Mouse (Mus musculus) CD4-positive, CD25-positive, alpha-beta regulatory T cell, adult 4 months (primary cell): ENCODE measurements at regions not wholly inside any gene's neighbourhood (a gene's known extent, or its start where the extent isn't known, plus 50 kb on each side); places are given as distances from the start of the nearest gene placed in this dataset.

Experiments used
- ATAC-seq: one replicate; pipeline ENCODE4 v1.8.0; 2017

DNA sequence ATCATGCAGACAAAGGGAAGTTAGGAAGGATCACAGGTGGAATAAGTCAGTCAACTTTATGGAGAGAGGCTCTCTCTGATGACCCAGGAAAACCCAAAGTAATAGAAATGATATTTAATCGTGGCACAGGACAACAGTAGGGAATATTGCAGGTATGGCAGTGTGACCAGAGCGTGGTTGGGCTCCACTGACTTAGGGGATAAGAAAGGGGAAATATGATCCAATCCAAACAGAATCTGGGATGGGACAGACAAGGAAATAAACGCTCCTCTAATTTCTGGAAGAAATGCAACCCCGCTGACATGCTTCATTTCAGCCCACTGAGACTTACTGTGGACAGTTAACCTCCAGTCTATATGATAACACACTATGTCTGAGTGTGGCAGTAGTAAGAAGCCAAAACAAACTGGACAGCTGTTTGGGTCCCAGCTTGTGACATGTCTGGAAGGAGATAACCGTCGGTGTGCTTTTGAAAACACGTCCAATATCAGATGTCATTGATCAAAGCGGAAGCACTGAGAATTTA, 400.0 kb downstream of the Rps24 start:
- ATAC-seq = no peak

DNA sequence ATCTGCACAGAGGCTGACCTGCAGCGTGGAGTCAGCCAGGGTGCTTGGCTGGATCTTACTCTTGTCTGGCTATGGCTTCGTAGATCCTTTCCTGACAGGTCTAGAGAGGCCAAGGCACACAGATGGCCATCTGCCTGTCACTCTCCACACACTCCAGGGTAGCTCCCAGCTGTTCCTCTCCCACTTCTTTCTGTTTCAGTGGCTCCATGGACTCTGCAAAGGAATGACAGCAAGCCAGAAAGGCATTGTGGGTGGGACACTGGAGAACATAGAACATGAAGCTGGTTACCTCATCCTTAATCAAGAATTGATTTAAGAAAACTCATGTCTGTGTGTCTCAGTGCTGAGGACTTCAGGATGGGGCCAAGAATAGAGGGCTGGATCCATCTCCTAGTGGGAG, 403.9 kb downstream of the Rps24 start:
- ATAC-seq = no peak

DNA sequence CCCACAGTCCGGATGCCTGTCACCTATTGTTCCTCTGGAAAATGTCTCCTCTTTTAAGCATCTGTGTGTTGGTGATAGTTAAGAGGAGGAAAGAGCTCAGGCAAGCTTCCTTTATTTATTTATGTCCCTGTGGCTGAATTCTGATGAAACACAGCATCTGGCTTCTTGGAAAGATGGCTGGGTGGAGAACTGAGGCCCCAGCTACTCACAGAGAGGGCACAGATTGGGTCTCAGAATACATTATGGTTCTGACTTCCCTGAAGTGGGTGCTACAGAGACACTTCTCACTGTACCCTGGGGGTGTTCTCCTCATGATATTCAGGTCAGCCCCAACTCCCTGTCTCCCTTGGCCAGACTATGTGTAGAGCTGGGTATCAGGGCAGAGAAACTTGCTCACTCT, 408.3 kb downstream of the Rps24 start:
- ATAC-seq = no peak

DNA sequence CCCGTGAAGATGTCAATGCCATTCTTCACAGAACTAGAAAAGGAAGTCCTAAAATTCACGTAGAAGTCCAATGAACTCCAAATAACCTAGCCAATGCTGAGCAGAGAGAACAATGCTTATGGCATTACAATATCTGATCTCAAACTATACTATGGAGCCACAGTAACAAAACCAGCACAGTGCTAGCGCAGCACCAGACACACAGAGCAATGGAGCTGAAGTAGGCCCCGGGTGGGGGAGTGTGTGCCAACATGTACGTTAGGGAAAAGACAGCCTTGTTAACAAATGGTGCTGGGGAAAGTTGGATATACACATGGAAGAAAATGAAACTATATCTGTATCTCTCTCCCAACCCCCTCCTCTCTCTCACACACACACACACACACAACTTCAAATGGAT, 409.8 kb downstream of the Rps24 start:
- no peak for ATAC-seq

DNA sequence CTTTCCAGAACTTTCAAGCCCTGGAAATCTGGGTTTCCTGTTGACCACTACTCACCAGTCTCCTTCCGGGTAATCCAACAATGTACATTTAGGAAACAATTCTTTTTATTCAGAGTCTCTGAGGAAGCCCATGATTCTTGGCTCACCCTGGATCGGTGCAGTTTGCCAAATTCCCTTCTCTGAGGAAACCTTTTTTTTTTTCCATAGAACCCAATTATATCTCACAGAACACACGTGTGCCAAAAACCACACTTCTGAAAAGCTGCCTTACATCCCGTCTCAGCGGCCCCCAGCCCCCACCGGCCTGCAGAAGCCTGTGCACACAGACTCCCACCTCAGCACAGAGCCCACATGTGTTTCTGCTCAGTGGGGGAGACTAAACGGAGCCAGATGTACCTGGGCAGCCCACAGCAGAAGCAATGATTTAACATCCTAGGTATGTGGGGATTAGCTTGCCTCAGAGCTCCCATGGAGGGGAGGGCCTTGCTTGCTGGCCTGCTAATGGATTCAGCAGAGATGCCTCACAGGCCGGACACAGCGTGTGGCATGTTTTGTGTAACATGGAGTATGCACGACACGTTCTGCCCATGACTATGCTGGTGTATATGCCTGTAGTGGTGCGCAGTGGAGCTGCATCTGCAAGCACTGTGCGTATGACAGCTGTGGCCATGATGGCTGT, 413.7 kb downstream of the Rps24 start:
- ATAC-seq = no peak

DNA sequence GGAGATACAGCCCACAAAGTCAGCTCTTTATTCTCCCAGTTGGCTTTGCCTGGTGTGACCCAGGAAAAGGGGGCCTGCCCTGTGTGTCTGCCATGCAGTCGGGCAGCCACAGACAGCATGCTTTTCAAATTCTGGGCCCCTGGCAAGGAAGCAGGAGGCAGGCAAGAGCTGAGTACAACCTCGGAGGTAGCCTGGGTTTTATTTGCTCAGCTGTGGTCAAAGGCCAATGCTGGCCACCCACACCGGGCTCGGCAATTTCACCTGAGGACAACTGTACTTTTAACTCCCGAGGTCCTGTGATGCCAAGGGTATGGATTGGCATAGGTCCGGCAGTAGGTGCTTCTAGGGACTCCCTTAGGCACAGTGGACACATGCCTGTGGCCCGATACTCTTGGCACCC, 414.8 kb downstream of the Rps24 start:
- ATAC-seq = no peak

DNA sequence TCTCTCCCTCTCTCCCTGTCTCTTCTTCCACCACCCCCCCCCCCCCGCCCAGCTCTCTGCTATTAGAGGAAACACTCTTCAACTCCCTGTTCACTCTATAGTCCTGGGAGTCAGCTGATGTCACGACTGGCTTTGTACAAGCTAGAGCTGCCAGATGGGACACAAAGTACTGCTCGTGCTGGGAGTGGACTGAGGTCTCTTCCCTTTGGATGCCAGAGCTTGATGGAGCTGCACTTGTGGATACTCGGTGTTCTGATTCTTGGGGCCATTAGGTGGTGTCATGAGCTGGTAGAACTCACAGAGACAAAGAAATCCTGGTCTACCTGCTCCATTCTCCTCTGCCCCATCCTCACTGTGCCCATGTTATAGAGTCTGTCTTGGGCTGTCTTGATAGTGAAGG, 415.9 kb downstream of the Rps24 start:
- ATAC-seq = no peak

DNA sequence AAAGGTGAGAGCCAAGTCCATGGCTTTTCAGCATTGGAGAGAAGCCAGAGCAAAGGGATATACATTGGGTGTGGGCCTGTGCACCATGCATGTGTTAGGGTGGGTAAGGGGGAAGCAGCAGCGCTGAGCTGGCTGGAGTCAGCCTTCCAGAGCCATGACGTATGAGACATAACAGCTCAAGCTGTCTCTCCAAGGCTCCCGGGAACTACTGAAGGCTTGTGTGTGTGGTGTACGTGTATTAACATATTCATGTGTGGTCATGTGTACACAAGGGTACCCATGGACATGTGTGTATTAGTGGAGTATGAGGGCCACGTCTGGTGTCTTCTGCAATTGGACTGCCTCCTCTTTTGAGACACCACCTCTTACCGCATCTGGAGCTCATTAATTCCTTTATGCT, 417.8 kb downstream of the Rps24 start:
- no peak for ATAC-seq

DNA sequence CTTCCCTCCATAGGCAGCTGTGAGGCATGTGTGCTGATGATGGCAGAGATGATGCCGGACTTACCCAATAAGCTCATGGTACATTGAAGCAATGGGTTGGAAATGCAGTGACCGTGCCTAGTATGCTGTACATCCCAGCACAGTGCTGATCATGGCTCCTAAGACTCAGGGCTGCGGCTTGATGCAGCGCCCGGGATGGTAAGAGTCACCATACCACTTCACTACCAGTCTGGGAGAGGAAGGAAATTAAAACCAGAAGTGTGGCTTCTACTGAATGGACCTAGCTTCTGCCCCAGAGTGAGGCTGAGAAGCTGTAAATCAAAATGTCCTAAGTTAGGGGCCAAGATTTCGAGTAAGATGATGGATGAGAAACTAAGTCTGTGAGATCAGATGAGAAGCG, 420.0 kb downstream of the Rps24 start:
- no peak for ATAC-seq

DNA sequence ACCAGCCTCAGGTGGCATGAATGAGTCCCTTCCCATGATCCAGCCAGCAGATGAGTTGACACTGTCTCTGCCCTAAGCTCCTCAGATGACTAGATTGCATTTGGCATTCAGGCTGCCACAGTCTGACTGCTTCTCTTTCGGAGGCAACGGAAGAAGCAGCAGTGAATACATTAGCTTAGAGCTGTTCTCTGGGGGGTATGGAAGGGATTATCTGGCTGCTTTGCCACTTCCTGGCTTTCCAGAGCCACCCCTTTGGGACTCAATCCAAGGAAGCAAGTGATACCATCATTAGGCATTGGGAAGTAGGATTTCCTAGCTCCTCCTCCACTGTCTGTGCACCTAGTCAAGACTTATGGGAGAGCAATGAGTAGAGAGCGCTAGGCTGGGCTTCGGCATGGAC, 421.5 kb downstream of the Rps24 start:
- no peak for ATAC-seq

DNA sequence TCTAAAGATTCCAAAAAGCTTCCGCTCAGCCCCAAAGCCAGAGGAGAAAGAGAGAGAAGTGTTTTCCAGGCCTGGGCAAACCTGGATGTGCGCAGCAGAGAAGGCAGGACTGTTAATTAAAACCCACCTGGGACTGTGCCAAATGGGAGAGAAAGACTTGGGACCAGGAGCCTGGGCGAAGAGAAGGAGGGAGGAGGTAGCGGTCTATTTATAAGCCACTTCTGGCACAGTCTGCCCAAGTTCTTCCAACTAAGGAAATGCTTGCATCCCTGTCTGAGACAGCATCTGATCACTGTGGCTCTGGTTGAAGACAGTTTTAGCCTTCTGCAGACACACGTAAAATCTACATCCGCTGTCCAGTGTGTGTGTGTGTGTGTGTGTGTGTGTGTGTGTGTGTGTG, 424.7 kb downstream of the Rps24 start:
- no peak for ATAC-seq

DNA sequence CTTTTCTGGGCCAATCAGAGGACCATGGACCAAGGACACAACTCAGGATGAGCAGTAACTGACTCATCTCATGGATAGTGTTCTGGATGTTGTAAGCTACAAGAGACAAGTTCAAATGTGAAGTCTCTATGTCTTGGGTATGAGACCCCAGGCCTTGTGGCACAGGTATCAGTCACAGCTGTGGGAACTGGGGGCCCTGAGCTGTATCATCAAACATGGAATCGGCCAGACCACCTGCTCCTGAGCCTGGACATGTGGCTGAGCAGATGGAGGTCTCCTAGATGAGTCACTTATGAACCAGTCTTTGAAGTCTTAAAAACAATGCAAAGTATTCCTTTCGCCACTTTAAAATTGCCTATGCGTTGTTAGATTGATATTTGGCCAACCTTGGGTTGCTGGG, 432.1 kb downstream of the Rps24 start:
- no peak for ATAC-seq

DNA sequence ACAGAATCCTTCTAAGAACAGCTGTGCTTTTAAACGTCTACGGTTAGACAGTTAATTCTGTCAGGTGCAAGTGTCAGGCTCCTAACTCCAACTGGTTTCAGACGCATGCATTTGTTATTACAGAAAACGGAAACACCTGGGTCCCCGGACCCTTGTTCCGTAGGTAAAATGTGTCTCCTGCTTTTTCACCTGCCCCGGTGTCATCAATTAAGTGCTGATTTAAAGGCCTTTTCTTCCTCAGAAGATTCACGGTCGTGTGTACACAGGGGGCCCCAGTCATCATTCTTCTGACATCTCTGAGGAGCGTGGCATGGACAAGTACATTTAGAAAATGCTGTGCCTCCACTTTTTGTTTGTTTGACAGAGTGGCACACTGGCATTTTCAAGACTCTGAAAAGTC, 435.1 kb downstream of the Rps24 start:
- ATAC-seq = no peak

DNA sequence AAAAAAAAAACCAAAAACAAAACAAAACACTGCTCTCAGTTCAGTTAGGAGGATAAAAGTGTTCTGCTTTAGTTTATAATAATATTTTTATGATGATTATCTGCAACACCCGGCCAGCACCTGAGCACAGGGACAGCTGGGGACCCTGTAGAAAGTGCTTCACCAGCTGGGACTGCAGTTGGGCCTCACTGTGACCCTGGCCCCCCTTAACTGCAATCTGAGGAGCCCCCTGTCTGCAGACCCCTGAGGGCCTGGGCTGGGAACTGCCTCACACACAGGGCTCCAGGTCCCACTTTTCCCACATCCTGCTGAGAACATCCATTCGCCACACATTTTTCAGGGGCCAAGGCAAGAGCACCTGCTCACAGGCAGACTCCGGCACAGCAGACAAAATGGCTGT, 437.6 kb downstream of the Rps24 start:
- ATAC-seq = no peak

DNA sequence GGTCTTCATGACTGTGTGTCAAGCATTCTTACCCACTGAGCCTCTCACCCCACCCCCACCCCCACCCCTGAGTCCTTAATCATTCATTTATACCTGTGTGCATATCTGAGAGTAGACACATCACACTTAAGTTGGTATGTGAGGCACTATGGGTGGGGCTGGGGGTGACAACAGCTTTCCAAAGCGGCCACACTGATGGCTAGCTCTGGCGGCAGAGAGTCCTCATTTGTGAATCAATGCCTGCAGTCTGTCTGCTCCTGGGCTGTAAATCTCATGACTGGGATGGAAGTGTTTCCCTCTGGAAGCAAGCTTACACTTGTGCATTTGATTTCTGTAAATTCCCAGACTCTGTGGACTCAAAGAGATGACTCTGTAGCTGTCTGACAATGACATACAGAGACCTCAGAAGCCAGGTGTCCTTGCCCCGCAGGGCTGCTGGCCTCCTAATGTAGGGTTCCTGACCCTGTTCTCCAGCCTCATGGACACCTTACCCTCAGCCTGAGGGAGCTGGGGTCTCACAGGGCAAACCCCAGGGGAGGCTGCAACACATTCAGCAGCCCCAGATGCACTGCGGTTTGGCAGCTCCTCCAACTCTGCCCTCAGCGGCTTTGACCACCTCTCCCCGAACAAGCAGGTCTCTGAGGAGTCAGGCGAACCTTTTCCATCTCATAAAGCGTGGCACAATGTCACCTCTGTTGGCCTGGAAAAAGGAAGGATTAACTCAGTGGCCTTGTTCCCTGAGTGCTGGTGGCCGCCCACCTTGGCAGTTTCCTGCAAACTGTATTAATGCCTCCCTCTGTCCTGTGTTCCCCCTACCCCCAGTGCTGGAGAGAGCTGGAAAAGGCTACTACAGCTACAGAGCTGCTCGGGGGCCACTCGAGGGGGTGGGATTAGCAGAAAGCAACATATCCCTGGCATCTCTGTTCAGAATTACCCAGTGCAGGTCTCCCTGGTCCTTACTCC, 439.4 kb downstream of the Rps24 start:
- ATAC-seq = no peak

DNA sequence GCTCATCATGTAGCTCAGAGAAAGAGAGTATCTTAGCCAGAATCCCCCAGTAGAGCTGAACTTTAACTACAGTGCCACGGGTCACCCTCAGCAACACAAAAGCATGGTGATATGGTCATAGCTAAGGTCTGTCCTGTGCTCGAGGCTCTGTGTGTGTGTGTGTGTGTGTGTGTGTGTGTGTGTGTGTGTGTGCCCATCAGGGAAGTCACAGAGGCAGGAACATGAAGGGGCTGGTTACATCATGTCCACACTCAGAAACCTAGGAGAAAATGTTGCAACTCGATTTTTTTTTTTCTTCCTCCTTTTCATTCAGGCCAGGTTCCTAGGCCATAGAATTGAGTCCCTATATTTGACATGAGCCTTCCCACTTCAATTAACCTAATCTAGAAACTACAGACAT, 441.8 kb downstream of the Rps24 start:
- no peak for ATAC-seq

DNA sequence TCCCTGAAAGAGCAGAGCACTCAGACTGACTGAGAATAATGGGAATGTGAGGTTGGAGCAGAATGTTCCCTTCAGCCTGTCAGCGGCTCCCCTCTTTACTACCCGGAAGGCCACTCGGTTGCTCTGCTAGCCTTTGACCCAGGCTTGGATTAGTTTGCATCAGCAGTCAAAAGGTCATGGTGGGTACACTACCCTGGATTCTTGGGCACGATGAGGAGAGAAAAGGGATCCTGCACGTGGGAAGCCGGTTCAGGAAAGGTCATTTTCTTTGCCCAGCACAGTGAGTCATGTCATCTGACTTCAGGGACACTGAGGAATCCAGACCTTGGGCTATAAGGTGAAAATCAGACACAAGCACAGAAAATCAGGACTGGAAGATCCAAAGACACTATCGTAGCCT, 443.3 kb downstream of the Rps24 start:
- ATAC-seq = no peak

DNA sequence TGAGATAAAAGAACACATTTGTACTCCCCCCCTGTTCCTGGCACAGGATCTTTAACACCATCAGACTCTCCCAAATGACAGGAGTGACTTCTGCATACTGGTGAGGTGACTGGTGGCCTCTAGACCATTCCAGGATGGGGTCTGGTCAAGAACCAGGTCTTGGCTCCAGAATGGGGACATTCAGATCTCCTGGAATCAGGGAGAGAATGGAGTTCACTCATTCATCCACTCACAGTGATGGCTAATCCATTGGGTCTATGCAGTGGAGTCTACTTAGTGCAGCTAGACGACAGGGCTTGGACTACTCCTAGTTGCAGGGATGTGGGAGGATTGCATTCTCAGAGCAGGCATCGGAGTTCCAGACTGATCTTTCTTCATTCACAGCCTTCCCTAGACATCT, 451.0 kb downstream of the Rps24 start:
- no peak for ATAC-seq

DNA sequence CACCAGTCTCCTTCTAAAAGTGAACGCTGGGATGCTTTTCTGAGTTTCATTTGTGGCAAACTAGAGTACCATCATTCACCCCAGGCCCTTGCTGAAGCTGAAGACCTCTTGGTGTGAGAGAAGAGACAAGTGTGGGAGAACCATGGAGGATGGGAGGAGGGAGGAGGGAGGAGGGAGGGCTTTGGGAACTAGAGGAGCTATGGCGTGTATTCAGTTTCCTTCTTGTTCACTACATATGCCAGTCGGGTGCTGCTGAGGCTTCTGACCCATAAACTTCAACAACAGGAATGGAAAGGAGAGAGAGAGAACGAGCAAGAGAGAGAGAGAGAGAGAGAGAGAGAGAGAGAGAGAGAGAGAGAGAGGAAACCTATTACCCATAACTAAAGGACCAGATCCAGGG, 452.1 kb downstream of the Rps24 start:
- no peak for ATAC-seq

DNA sequence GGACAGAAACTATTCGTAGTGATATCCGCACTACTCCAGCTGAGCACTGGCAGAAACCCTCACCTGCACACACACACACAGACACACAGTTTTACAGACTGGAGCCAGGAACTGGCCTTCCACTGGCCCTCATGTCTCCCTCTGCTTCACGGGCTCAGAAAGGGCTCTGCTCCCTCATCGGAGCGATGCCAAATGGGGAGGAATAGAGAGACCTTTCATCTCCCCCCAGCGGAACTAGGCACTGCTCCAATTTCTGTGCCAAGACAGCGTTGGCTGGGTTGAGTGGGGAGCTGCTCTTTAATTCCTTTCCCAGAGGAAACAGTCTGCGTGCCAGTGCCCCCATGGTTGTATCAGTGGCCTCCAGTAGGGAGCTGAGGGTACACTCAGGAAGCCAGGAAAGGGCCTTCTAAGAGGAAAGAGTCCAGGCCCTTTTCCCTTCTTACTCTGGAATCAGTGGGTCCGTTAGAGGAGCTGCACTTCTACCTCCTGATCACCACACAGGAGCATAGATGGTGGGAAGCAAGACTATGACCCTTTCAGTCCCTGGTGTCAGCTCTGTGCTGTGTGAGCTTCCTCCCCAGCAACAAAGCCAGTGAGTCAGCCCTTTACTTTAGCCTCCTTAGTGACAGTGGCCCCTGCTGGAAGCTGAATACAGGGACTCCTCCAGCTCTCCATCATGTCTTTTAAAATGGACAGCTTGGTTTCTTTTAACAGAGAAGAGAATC, 452.7 kb downstream of the Rps24 start:
- no peak for ATAC-seq

DNA sequence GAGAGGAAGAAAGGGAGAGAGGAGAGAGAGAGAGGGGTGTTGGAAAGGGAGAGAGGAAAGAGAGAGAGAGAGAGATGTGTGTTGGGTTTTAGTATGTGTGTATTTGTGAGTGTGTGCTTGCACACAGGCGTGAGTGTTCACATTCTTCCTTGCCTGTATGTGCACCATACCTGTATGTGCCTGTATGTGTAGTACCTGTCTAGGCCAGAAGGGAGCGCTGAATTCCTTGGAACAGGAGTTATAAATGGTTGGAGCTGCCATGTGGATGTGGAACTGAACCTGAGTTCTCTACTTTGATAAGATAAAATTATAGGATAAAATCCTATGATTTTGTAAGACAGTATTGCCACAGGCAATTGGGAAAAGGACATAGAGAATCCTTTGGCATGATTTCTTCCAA, 458.8 kb downstream of the Rps24 start:
- ATAC-seq = no peak

DNA sequence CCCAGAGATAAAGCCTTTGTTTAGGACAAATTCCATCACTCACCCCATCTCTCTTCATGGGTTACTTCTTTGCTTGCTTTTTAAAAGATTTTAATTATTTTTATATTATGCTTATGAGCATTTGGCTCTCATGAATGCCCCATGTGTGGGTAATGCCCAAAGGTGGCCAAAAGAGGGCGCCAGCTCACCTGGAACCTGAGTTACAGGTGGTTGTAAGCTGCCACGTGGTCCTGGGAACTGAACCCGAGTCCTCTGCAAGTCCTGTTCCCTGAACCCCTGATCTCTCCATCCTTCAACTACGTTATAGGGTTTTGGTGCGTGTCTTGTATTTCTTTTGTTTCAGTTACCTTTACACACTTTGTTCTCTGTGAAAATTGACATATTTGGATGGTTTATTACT, 460.2 kb downstream of the Rps24 start:
- ATAC-seq = no peak

DNA sequence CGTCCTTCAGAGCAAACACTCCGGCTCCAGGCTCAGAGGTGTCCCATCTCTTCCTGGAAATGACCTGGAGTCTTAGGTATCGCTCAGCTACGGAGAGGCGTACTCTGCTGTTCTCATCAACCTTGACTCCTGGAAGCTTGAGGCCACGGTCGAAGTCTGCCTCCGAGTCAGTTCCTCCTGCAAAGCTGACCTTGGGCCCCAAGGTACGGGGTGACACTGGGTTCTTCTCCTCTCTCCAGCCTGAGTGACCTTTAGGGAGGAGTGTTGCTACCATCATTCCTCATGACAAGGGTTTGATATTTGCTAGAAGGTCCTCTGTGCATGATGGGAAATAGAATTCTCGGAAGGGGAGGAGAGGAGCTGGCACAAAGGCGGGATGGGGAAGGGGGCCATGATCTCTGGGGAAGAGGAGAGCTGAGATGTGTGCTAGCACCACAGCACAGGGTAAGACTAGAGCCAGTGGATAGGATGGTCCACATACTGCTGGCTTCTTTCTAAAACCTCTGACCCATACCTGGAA, 469.0 kb downstream of the Rps24 start:
- ATAC-seq = no peak
